In the genomic region with DNA sequence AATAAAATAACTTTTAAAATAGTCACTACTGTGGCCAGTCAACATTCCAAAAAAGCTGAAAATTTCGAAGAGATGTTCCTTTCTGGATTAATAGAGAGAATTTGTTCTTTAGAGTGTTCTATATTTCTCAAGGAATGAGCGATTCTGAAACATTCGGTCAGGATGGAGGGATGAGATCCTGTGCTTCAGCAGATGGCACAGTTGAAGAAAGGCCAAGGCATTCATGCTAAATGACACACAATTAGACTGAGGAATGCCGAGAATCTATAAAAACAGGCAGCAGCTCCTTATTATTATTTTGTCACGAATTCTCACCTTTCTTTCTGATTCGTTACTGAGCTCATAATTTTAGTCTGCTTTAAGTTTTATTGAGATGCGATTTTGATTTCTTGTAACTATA, we compare ENCODE assay signal across 25 mouse cellular contexts. TPM values are rescaled to one million over a fixed set of nuclear protein-coding genes. Genes with fewer than 3 reads are reported as not detected.
DNase-seq lines count a peak whose midpoint lies in the region; ATAC-seq lines count a peak whose summit lies in the region.
"Had no signal": no experiment of that assay in that cellular context is flagged by ENCODE, and none has a peak within 500 bp of the region (broad histone marks: within the 10 kb centered on the region; RNA-seq: fewer than 3 reads in every experiment).

No protein-coding gene starts in this region.

- ATAC-seq in cerebellum, adult (ENCODE audit: insufficient number of reproducible peaks, low FRiP score, low TSS enrichment): peak; percentile 91
- ATAC-seq in granulocyte monocyte progenitor cell, adult 5-6 weeks (replicated peaks; ENCODE audit: poor library complexity, severe bottlenecking): no peak
- ATAC-seq: forebrain, embryonic 15.5 days; liver, embryonic 12.5 days; liver, postnatal 0 days; midbrain, embryonic 16.5 days had no signal

- no peak for DNase-seq in cerebellum, postnatal 4 days (ENCODE audit: low spot score in 2 of 2)
- DNase-seq in cerebellum, adult 11 months: peak; percentile 23
- peak; percentile 84 for DNase-seq in cerebellum, adult 9-10 months
- DNase-seq in cerebellum, postnatal 36 days: peak; percentile 52 to 64
- no peak for DNase-seq in T-cell, adult 2 months (ENCODE audit: low spot score)
- DNase-seq: adrenal gland, postnatal 10 days; heart, postnatal 14 days; kidney, adult 18-20 months; kidney, postnatal 36 days; layer of hippocampus, postnatal 36 days; left cerebral cortex, postnatal 4 days; liver, postnatal 0 days; lung, postnatal 36 days; right cerebral cortex, adult 18-20 months; spleen, adult 18-20 months; thymus, adult 18-20 months; thymus, postnatal 25 days had no signal

RNA-seq across cellular contexts. Expression of a gene that starts 15.4 kb away (rescaled TPM):
- total RNA-seq in granulocyte monocyte progenitor cell, adult 5-6 weeks (2014; fragmentation: Nextera tagmentation): not detected in 2 replicates
- not detected in 2 replicates for total RNA-seq in granulocyte monocyte progenitor cell, adult 5-6 weeks (2017)
- total RNA-seq: CH12.LX; ES-E14; heart, postnatal 14 days; megakaryocyte, adult 5-6 weeks had no signal

Comparison
In these comparisons a context has a peak if more than half of its experiments do, and no peak if none do; other contexts are left out.
1. DNase-seq: peak in cerebellum, adult 11 months (single experiment), cerebellum, adult 9-10 months (single experiment) and cerebellum, postnatal 36 days (2 of 2); none in cerebellum, postnatal 4 days (0 of 2) and T-cell, adult 2 months (single experiment).